Mouse (Mus musculus) kidney, postnatal 10 days (tissue): Measurements from ENCODE around the gene Gipc2.

Source experiments
- DNase-seq: peaks from one replicate; pipeline ENCODE4 v3.0.0; 2021; ENCODE audit warnings: mixed read lengths

Gene Gipc2

DNA sequence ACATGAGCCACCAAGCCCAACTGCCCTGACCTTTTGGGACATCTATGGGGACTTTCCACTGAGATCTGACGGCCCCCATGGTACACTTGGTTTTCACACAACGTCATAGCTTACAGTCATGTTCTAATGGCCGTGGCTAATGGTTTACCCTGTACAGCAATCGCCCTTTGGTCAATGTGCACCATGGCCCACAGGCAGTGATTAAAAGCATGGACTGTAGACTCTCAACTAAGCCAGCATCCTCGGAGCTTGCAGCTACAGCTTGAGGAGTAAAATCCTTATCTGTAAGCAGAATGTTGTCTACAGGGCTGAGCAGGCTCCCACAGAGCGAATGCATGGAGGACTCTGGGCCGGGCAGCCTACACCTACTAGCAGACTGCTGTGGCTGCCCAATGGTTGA, 52.5 kb downstream of the Gipc2 start:
- peak; percentile 41 for DNase-seq

DNA sequence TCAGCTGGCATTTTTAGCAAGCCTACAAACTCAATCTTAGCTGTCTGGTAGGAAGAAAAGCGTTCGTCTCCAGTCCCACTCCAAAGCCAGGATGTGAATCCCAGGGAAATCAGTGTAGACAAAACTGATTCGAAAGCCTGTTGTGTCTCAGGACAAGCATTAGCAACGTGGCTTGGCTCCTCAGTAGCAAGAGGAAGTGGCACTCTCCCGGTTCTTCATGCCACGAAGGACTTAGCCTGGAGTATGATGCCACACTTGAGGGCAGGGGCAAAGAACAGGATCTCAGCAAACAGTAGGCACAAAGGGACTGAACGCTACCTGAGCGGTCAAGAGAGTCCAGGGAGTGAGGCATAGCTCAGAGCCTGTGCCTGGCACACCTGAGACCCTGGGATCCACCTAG, 53.4 kb downstream of the Gipc2 start:
- DNase-seq: no peak

DNA sequence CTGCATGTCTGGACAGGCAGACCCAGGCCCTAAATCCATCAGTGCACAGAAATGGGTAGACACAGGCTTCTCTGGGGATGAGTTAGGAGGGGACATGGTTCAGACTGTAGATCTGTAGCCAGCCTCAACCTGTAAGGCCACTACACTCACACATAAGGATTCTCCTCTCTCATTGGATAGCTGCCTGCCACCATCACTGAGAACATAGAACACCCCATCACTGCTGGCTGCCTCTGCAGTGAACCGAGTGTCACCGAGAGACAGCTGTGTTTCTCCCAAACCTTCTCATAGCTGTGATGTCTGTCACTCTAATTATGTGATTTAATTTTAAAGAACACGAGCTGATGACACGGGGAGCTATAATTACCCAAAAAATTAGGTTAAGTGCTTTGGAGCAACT, 54.5 kb downstream of the Gipc2 start:
- DNase-seq: no peak

DNA sequence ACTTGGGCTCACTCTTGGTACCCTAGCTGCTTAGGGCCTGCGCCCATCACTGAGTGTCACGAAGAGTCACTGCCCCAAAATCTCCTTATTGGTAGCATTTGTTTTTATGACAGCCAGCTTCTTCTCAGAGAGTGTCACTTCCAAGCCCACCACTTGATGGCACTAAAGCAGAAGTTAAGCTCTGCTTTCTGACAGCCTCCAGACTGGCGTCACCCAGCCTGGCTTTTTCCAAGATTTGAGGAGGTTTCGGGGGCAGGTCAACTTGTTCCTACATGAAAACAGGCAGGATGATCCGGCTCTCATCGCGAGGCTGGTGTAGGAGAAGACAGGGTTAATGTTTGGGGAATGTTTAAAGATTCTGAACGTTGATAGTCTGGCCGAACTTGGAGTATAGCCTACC, 54.9 kb downstream of the Gipc2 start:
- DNase-seq: peak; percentile 92

DNA sequence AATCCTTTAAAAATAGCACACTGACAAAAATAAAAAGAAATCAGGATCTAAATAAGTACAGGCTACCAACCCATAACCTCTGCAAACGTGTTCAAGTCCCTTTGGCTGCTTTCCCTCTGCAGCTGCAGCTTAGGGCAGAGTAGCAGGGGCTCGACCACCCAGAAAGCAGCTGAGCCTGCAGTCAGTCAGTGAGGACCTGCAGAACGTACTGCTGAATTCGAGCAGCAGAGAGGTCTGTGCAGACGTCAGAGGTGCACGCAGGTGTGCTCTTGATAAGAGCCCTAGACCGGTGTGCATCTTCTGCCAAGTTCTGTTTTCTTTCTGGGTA, 56.8 kb downstream of the Gipc2 start:
- no peak for DNase-seq

DNA sequence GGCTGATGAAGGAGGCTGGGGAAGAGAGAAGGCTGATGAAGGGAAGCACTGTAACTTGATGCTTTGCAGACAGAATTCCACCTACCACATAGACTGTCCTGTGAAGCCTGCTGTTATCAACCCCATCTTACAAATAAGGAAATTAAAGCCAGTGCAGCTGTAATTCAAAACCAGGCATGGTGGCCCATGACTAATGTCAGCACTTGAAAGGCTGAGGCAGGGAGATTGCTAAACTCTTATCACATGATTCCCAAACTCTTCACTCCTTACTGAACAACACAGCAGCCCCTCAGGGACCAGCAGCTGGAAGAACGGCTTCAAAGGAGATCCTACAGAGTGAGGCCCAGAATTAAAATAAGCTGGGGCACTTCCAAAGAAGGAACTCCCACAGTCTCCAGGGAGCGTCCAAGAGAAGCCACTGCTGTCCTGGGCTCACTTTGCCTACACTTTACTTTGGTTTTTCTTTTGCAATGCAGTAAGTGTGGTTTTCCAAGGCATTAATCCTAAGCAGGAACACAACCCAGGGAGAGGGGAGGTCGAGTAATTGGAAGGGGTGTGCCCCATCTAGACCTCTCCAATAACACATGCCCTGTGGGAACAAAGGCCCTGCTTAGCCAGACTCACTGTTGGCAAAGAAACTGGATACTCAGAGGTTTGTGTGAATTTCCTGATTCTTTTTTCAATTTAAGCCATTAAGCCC, 57.3 kb downstream of the Gipc2 start:
- no peak for DNase-seq

DNA sequence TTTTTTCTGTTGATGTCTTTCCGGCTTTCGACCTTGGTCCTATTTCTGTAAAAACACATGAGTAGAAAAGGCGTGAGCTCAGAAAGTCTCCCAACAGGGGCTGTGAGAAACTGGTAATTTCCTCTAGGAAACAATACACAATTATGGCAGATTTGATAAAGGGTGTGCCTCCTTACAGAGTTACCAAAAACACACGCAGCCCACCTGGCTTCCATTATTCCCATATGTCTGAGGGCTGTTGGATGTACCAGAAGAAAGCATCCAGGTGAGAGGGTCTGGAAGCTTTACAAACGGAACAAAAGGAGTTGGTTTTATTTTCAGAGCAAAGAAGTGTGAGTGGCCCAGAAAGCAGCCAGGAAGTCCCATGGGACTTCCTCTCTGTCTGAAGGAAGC, 58.0 kb downstream of the Gipc2 start:
- no peak for DNase-seq

DNA sequence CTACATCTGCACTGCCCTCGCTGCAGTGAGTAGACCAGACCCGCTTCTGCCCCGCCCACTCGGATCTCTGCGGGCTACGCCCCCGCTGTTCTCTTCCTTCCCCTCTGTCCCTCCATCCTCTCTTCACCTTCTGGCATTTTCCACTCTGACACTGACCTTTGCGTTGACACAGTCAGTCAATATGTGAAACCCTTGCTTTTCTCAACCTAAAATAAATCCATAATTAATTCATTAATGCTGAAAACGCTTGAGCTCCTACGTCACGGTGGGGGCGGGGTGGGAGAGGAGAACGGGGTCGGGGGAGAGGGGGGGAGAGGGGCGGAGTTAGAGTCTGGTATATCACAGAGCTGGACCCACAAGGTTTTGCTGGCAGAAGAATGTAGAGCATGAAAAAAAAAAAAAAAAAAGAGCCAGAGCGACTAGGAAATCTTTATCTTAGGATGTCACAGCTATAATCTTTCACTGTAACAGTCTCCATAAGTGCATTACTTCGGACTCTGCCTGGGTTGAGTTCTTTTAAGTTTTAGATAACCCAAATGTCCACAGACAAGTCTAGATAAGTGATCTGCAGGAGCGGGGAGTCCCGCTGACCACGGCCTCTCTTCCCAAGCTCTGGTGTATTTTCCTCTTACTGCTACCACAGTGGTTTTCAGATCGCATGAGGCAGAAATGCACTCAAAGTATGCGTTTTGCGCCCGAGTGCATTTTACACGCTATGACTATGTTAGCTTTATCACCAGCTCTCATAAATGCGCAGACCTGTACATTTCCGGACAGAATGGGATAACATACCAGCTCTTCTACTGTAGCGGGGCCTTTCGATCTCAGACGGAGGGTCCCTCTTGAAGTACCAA, 58.7 kb downstream of the Gipc2 start:
- peak; percentile 60 for DNase-seq

DNA sequence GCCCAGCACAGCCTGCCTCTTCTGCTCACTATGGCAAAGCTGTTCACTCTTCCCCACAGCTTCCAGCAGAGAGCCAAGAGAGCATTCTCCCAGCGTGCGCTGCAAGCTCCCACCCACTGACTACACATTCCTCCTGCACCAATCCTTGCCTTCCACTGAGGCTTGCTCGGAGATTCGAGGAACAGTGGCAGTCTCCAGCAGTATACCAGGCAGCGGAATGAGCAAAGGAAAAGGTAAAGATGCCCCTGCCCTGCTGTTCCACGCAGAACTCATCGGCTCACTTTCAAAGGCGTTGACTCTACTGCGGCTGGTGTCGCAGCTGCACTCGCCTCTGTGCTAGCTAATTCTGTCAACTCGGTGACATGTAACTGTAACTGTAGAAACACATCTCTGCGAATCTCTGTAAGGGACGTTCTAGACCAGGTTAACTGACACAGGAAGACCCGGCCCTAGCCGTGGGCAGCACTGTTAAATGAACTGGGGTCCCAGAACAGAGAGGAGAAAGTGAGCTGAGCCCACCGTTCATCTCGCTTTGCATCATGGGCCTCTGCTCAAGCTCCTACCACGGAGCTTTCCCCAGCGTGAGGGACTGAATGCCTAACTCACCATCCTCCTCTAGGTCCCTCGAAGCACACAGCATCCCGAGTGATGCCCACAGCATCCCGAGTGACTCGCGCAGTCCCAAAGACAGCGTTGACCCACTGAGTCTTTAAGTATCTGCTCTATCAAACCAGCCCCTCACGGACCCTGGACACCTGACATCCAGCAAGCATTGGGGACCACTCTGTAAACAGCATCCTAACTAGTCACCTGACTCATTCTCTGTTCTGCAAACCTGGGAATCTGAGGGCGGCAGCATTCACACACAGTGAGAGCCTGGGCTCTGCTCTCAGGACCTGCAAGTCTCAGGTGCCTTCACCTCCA, 59.5 kb downstream of the Gipc2 start:
- DNase-seq: no peak

DNA sequence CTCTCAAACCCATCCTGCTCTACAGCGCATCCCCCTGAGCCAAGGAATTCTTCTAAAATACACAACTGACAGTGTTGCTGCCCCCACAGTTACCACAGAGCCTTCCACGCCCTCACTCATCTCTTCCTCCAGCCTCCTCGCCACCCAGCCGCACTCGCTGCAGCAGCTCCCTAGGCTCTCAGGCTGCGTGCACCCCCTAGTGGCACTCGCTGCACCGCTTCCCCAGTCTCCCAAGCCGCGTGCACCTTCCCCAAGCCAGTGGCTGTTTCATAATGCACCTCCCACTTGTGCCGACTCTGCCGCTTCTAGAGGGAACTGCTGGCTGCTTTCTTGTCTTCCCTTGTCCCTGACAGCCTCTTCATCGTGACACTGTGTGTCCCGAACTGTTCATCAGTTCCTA, 60.7 kb downstream of the Gipc2 start:
- DNase-seq: peak; percentile 77

DNA sequence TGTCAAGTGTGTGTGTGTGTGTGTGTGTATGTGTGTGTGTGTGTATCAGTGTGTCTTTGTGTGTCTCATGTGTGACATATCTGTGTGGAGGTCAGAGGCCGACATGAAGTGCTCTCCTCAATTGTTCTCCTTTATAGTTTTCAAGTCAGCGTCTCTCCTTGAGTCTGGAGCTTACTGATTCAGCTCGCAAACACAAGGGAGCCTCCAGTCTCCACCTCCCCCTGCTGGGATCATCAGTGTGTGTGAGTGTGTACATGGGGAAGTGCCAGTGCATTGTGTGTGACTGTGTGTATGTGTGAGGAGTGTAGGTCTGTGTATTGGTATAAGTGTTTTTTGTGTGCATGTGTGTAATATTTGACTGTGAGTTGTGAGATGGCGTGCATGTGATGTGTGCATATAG, 62.6 kb downstream of the Gipc2 start:
- DNase-seq: no peak

DNA sequence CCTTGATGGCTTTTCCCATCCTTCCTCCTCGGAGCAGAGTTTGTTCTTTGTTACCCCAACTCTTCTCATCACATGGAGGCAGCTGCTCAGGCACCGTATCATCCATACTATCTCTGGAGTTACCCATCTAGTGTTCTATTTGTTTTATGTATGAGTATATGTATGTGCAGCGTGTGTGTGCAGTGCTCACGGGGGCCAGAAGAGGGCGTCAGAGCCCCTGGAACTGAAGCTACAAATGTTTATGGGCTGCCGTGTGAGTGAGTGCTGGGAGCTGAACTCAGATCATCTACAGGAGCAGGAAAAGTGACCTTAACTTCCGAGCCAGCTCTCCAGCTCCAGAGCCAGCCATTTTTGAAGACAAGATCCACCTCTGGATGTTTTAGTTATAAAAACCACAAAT, 64.6 kb downstream of the Gipc2 start:
- no peak for DNase-seq

DNA sequence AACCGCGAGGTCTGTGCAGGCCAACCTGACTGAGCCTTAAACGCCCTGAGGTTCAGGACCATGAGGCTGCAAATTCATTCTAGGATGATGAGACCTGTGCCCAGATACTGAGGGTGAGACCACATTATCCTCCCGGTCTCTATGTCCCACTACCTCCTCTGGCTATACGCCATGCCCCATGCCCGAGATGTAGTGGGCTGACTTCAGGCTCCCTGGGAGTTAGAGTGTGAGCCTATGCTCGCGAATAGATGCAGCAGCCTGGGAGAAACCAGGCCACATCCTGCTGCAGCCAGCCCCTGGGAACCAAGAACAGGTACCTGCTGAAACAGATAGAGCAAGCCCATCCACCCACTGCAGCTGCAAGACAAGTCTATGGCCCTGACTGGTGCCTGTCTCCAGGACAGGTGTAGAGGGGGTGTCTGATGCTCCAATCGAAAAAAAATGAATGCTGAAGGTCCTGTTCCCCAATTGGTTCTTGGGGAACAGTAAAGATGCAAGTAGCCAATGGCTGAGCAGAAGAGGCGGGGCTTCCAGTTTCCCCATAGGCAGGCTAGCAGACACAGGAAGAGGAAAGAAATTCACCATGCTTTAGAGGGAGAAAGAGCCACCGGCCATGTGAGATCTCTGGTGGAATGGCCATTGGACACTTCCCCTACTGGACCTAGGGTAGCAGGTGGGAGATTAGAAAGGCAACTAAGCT, 65.8 kb downstream of the Gipc2 start:
- DNase-seq: no peak

DNA sequence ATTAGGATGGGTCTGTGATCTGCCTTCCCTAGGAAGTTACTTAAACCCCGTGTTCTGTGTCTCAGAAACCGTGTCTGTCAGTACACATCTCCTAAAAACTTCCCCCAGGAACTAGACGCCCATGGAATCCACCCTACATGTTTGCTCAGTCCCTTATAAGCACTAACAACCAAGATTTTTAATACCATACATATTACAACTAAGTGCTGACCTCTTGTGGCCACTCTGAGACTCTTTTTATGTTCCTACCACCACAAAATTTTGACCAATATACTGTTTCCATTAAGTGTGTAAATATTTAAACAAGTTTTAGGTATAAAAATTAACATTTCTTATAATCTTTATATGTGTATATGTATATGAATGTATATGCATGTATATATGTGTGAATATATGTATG, 71.0 kb downstream of the Gipc2 start:
- peak; percentile 47 for DNase-seq

DNA sequence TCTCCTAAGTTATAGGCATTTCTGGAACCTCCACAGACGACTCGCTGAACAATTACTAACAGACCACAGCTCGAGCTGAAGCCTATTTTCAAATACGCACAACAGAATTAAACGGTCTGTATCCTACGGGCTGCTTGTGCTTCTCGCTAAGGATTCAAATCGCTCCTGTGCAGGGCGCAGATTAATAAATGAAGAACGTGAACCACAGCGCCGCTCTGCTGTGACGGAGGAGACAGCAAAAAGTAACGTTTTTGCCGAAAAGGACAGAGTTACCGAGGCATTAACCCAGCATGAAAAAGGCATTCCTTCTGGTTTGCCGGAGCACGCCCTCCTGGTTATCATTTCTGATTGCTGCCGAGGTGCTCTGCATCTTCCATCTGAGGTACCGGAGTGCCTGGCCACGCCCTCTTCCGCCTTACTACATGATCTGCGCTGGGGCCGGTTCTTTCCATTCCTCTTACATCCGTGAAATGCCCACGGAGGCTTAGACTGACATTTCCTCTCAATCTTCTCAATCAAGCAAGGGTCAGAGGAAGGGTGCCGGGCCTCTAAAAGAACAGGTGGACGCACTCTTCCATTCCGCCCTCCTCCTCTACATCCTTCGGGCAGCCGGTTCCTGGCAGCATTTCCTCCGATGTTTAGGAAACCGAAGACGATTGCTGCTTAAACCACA, 73.5 kb downstream of the Gipc2 start:
- no peak for DNase-seq

DNA sequence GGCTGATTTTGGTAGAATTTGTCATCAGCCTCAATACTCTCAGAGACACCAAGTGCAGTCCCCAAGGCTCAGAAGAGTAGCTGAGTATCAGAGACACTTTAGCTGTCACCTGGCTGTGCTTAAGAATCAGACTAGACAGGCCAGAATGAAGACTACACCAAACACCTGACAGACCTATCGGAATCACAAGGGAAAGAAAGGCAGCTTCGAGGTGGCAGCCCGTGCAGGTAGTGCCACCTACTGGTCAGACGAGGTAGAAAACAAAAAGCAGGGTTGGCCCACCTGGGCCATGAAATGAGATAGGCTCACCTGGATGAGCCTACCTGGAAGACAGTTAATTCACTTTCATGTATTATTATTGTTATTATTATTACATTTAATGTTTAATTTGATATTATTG, 76.9 kb downstream of the Gipc2 start:
- peak; percentile 72 for DNase-seq

DNA sequence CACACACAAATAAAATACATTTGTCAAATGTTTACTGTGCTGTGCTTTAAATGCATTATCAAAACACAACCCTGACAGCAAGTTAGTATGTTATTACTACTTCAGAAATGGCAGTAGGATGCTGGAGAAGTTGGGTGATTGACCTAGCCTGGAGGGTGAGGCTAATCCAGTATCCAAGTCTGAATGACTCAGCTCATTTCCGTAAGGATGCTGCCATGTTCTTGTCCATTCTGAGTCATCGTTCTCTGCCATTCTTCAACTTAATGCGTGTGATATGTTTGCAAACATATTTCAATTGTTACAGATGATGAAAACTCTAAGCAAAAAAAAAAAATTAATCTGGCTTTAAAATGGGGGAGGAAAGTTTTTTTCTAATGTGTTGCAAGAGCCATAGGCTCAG, 84.6 kb downstream of the Gipc2 start:
- no peak for DNase-seq

DNA sequence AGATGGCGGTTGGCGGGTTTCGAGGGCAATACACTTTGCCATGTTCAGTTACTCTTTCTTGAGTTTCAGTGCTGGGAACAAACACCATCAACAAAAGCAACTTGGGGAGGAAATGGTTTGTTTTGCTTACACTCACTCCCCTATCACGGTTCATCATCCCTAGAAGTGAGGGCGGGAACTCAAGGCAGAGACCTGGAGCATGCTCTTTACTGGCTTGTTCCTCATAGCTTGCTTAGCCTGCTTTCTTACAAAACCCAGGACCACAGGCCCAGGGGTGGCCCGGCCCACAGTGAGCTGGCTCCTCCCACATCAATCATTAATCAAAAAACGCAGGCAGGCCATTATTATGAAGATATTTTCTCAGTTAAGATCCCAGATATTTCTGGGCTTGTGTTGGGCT, 89.9 kb downstream of the Gipc2 start:
- DNase-seq: no peak

DNA sequence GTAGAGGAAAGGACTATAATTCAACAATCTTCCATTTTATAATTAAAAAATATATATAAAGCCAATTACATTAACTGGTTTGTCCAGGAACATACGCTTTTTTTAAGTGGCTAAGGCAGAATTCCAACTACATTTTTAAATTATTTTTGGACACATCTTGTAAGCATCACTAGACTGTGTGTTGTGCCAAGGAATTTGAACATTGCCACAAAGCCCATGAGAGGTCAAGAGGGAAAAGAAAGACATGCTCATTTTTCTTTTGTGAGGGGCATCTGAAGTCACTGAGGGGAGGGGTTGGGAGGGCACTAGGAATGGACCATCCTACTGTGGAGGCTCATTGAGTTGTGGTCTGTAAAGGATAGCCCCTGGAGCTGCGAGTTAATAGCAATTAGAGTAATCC, 97.0 kb downstream of the Gipc2 start:
- no peak for DNase-seq

DNA sequence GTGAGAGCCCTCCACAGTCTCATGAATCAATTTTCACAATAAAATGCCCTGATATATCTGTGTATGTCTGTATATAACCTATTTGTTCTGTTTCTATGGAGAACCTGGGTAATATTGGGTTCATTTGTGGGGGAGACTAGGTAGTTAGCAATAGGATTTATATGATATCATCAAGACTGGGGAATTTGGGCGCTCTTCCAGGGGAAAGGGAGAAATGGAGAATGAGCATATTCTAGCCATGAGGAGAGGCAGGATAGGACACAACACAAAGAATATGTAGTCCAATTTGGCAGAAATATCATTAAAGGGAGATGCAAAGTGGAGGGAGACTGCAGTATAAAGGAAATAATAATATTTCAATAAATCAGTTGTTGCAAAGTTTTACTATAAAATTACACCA, 97.7 kb downstream of the Gipc2 start:
- no peak for DNase-seq

DNA sequence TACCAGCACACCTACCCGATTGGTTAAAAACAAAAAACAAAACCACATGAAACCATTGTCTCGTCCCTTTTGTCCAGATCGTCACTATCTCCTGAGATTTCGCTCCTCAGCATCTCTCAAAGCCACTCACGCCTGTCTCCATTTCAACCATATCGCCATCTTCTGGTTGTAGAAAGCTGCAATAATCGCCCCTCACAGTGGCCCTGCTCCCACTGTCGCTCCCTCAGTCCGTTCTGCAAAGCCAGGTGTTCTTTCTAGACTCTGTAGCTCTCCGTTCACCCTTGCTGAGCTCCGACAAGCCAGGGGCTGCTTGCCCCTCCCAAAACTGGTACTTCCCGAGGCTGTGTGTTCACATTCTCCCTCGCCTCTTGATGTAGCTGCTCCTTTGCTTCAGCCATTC, 99.3 kb downstream of the Gipc2 start:
- DNase-seq: no peak

DNA sequence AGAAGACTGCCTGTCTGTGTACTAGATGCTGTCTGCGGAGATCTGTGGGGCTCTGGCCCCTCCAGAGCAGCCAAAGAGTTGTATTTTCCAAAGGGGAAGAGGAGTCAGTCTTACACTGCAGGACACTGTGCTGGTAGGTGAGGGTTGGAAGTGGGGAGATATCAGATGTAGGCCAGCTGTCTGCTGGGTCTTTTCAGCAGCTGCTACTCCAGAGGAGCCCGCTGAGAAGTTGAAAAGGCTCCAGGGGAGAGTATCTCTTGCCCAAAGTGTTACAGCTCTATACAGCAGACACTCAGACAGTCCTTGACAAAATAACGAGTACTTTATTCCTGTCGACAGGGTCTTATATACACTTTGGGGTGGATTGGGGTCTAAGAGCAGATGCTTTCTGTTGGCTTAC, 100.2 kb downstream of the Gipc2 start:
- DNase-seq: no peak
